Mouse (Mus musculus): ENCODE results near the gene Emc10.

The Emc10 gene

GRCm38 (mm10) chr7:44484841-44485571, 11.3 kb downstream of the Emc10 start:
- peak; percentile 76 for DNase-seq (ENCODE audit: low spot score)

GRCm38 (mm10) chr7:44484109-44484508, 12.2 kb downstream of the Emc10 start:
- DNase-seq (ENCODE audit: low spot score), result no peak

GRCm38 (mm10) chr7:44482836-44483435, 13.4 kb downstream of the Emc10 start:
- no peak for DNase-seq (ENCODE audit: low spot score)

GRCm38 (mm10) chr7:44475046-44475614, 21.2 kb downstream of the Emc10 start:
- DNase-seq (ENCODE audit: low spot score), result no peak

- DNase-seq (ENCODE audit: low spot score), result no peak
These were observed 21.9 kb downstream of the Emc10 start for GRCm38 (mm10) chr7:44474419-44474818.

- DNase-seq (ENCODE audit: low spot score), result no peak
These were observed 23.2 kb downstream of the Emc10 start for GRCm38 (mm10) chr7:44472961-44473646.

GRCm38 (mm10) chr7:44472558-44472885, 23.8 kb downstream of the Emc10 start:
- DNase-seq (ENCODE audit: low spot score), result no peak

GRCm38 (mm10) chr7:44471880-44472557, 24.3 kb downstream of the Emc10 start:
- DNase-seq (ENCODE audit: low spot score), result peak; percentile 17

GRCm38 (mm10) chr7:44470696-44471612, 25.4 kb downstream of the Emc10 start:
- DNase-seq (ENCODE audit: low spot score), result no peak

GRCm38 (mm10) chr7:44469677-44470675, 26.4 kb downstream of the Emc10 start:
- DNase-seq (ENCODE audit: low spot score), result no peak

- DNase-seq (ENCODE audit: low spot score), result no peak
These were observed 27.6 kb downstream of the Emc10 start for GRCm38 (mm10) chr7:44468644-44469285.

- peak; percentile 97 for DNase-seq (ENCODE audit: low spot score)
These were observed 28.4 kb downstream of the Emc10 start, which contains the start of gene Josd2 for GRCm38 (mm10) chr7:44467811-44468411. TSS of gene Josd2 (plus strand) at chr7:44467980.

- DNase-seq (ENCODE audit: low spot score), result no peak
These were observed 29.4 kb downstream of the Emc10 start for GRCm38 (mm10) chr7:44466888-44467311.

- no peak for DNase-seq (ENCODE audit: low spot score)
These were observed 30.1 kb downstream of the Emc10 start for GRCm38 (mm10) chr7:44466006-44466887.

- no peak for DNase-seq (ENCODE audit: low spot score)
These were observed 31.2 kb downstream of the Emc10 start, which contains the start of gene Aspdh for GRCm38 (mm10) chr7:44465111-44465510. TSS of gene Aspdh (plus strand) at chr7:44465391.

- no peak for DNase-seq (ENCODE audit: low spot score)
These were observed 31.8 kb downstream of the Emc10 start for GRCm38 (mm10) chr7:44464511-44464910.

GRCm38 (mm10) chr7:44463556-44464225, 32.6 kb downstream of the Emc10 start:
- no peak for DNase-seq (ENCODE audit: low spot score)
